Mouse (Mus musculus): ENCODE results near the gene Fam107a.

Gene Fam107a

DNA sequence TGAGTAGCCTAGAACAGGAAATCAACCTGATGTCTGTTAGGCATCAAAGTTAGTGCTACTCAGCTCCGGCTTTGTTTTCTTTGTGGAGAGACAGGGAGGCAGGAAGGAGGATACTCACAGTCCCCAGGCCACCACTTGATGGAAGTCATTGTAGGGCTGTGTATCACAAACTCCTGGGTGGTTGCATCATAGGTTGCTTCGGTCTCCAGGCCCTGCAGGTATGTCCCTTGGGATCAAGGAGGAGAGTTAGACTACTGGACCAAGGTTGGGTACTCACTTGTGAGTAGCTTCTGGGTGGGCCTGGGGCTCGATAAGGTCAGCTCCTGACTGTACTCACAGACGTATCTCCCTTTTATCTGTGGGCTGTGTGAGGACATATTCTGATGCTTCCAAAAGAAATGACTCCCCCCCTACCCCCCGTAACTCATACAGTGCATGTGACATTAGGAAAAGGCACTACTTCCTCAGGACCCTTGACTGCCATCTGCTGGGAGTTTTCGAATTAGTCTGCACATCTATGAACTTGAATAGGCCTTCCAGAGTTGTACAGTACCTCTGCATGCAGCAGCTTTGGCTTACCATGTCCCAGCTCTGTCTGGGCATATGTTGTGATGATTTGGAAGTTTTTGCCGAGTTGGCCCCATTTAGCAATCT, 62.6 kb downstream of the Fam107a start:
- DNase-seq = peak in 1 of 2 experiments; percentile 49

DNA sequence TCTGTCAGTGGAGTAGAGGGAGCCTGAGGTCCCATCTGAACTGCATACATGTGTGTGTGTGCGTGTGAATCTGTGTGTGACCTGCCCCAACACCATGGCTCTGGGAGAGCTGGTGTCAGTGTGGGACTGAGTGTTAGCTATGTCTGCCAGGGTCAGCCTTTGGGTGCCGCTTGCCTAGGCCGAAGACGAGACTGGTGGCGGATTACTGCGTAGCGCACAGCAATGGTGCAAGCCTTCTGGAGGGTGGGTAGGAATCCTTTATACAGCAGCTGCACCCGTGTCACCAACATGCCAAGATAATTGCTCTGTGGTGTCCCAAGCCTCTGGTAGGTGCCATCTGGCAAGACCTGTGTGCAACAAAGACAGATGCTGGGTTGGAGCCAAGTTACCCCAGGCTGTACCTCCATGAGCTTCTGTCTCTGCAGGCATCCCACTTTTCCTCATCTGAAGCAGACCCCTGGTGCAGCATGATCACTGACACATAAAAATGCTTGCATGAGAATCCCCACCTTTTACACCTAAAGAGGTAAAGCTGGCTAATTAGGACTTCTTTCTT, 66.4 kb downstream of the Fam107a start:
- DNase-seq = no peak

- no peak for DNase-seq
These were observed 67.5 kb downstream of the Fam107a start for GRCm38 (mm10) chr14:8250141-8250871.

GRCm38 (mm10) chr14:8249206-8249605, 68.6 kb downstream of the Fam107a start:
- no peak for DNase-seq

DNA sequence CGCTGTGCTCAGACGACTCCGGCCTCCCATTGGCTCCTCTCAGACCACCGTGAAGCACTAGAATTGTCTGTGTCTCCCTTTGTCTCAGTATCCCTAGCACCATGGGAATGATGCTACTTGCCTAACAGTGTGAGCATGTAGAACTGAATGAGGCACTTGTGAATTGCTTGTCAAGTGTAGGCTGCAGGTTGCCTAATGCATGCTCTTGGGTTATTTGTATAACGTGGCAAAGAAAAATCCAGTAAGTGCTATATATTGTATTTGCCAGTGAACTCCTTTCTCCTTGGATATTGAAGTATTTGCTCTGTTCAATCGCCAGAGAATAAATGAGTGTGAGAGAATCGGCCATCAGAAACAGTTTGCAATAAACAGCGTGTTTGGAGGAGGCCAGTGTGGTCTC, 70.9 kb downstream of the Fam107a start:
- no peak for DNase-seq

Data from spleen, adult 18-20 months (tissue).